Mouse (Mus musculus) hindbrain, embryonic 13.5 days (tissue): ENCODE data around the gene Pbx1. TPM values are rescaled to one million over a fixed set of nuclear protein-coding genes. Genes with fewer than 3 reads are reported as not detected.

Source experiments
- ATAC-seq: fragments of 200-750 bp; cut with Nextera tagmentation; 2 replicates; pipeline ENCODE4 v1.8.0; 2017; ENCODE audit warnings: moderate TSS enrichment; ENCODE audit not compliant: low FRiP score
- H3K27ac ChIP-seq: fragments of 300-500 bp; sonication (generic); 2 replicates; pipeline ENCODE4 v1.5.1; 2015; ENCODE audit warnings: inconsistent platforms, mild to moderate bottlenecking, moderate library complexity
- H3K27me3 ChIP-seq: fragments of 300-500 bp; sonication (generic); 2 replicates; pipeline ENCODE4 v1.6.1; 2015; ENCODE audit warnings: mild to moderate bottlenecking, inconsistent platforms
- H3K36me3 ChIP-seq: fragments of 300-500 bp; sonication (generic); 2 replicates; pipeline ENCODE4 v1.6.1; 2015; ENCODE audit warnings: mild to moderate bottlenecking, inconsistent platforms
- H3K4me1 ChIP-seq: fragments of 300-500 bp; sonication (generic); replicated peaks from 2 replicates; pipeline ENCODE4 v1.6.1; 2015; ENCODE audit warnings: inconsistent platforms
- H3K4me2 ChIP-seq: fragments of 300-500 bp; sonication (generic); 2 replicates; pipeline ENCODE4 v1.6.1; 2015; ENCODE audit warnings: inconsistent platforms, mild to moderate bottlenecking, moderate library complexity
- H3K4me3 ChIP-seq: fragments of 300-500 bp; sonication (generic); 2 replicates; pipeline ENCODE4 v1.5.1; 2015; ENCODE audit warnings: mild to moderate bottlenecking, inconsistent platforms
- H3K9ac ChIP-seq: fragments of 300-500 bp; sonication (generic); 2 replicates; pipeline ENCODE4 v1.6.1; 2015; ENCODE audit warnings: mild to moderate bottlenecking, inconsistent platforms
- H3K9me3 ChIP-seq: fragments of 300-500 bp; sonication (generic); 2 replicates; pipeline ENCODE4 v1.6.1; 2016; ENCODE audit warnings: inconsistent platforms
- WGBS: fragments of 180-500 bp; shearing (Covaris S2); methylation state at CpG from one replicate; pipeline ENCODE4 v1.1.7; 2015; 5-methylcytosine and 5-hydroxymethylcytosine counted together
- polyA plus RNA-seq: library from polyadenylated mRNA; unstranded; fragments of >200 nt; fragmentation: Nextera tagmentation; extraction: Ambion mirVana; gene quantifications from 2 replicates; pipeline ENCODE4 v1.2.1, GENCODE M21; 2015

Gene Pbx1
- polyA plus RNA-seq, 1 experiment from 2014 or later, result 53.6 TPM

- Histone ChIP-seq H3K27ac (no peak overlapping the region), H3K27me3 (no peaks in the 10 kb centered on the region), H3K4me3 (no peak overlapping the region), H3K4me1 (no peaks in the 10 kb centered on the region), H3K9me3 (no peaks in the 10 kb centered on the region), H3K9ac (no peak overlapping the region), H3K4me2 (no peak overlapping the region), H3K36me3 (peaks cover 48% of the 10 kb centered on the region)
- ATAC-seq, result no peak
- WGBS, result 88% methylated on average over 9 of the region's 9 CpGs
These were observed 251.2 kb downstream of the Pbx1 start for GRCm38 (mm10) chr1:168180622-168181441.

GRCm38 (mm10) chr1:168179691-168180090 lies 252.4 kb downstream of the Pbx1 start:
- no peak for ATAC-seq
- peaks cover 53% of the 10 kb centered on the region for H3K36me3 ChIP-seq
- H3K27ac ChIP-seq, result no peak overlapping the region
- WGBS, result 91% methylated on average over 11 of the region's 11 CpGs
- H3K4me2 ChIP-seq, result no peak overlapping the region
- no peak overlapping the region for H3K9ac ChIP-seq
- H3K4me1 ChIP-seq, result no peaks in the 10 kb centered on the region
- H3K27me3 ChIP-seq, result no peaks in the 10 kb centered on the region
- no peaks in the 10 kb centered on the region for H3K9me3 ChIP-seq
- no peak overlapping the region for H3K4me3 ChIP-seq

- Histone ChIP-seq H3K4me1 (no peaks in the 10 kb centered on the region), H3K9me3 (no peaks in the 10 kb centered on the region), H3K4me2 (no peak overlapping the region), H3K27ac (no peak overlapping the region), H3K36me3 (peaks cover 53% of the 10 kb centered on the region), H3K9ac (no peak overlapping the region), H3K27me3 (no peaks in the 10 kb centered on the region), H3K4me3 (no peak overlapping the region)
- no peak for ATAC-seq
- 85% methylated on average over 1 of the region's 1 CpGs for WGBS
These were observed 253.5 kb downstream of the Pbx1 start for GRCm38 (mm10) chr1:168178611-168179010.

- H3K9ac ChIP-seq, result no peak overlapping the region
- H3K9me3 ChIP-seq, result no peaks in the 10 kb centered on the region
- H3K4me2 ChIP-seq, result no peak overlapping the region
- H3K4me1 ChIP-seq, result no peaks in the 10 kb centered on the region
- no peak overlapping the region for H3K27ac ChIP-seq
- H3K27me3 ChIP-seq, result no peaks in the 10 kb centered on the region
- 94% methylated on average over 4 of the region's 4 CpGs for WGBS
- ATAC-seq, result no peak
- no peak overlapping the region for H3K4me3 ChIP-seq
- H3K36me3 ChIP-seq, result peaks cover 35% of the 10 kb centered on the region
These were observed 256.5 kb downstream of the Pbx1 start for GRCm38 (mm10) chr1:168175586-168175985.

- 0 out of 2 replicates have a peak overlapping the region, but pooled peaks have one; percentile 48 for H3K27ac ChIP-seq
- H3K27me3 ChIP-seq, result no peaks in the 10 kb centered on the region
- no peak overlapping the region for H3K4me3 ChIP-seq
- ATAC-seq, result no peak
- 81% methylated on average over 8 of the region's 8 CpGs for WGBS
- no peak overlapping the region for H3K4me2 ChIP-seq
- H3K9me3 ChIP-seq, result no peaks in the 10 kb centered on the region
- H3K4me1 ChIP-seq, result peaks cover 28% of the 10 kb centered on the region
- H3K9ac ChIP-seq, result no peak overlapping the region
- peaks cover 14% of the 10 kb centered on the region for H3K36me3 ChIP-seq
These were observed 262.3 kb downstream of the Pbx1 start for GRCm38 (mm10) chr1:168169791-168170190.

GRCm38 (mm10) chr1:168169052-168169779 lies 262.9 kb downstream of the Pbx1 start:
- H3K4me3 ChIP-seq, result no peak overlapping the region
- ATAC-seq, result peak; percentile 46; the same call in 1 of the 2 replicates
- H3K27ac ChIP-seq, result peak overlapping the region; percentile 48; the same call in 1 of the 2 replicates
- H3K4me2 ChIP-seq, result no peak overlapping the region
- peaks cover 12% of the 10 kb centered on the region for H3K36me3 ChIP-seq
- H3K27me3 ChIP-seq, result no peaks in the 10 kb centered on the region
- H3K9me3 ChIP-seq, result no peaks in the 10 kb centered on the region
- 59% methylated on average over 10 of the region's 10 CpGs for whole genome bisulfite sequencing
- H3K4me1 ChIP-seq, result peaks cover 34% of the 10 kb centered on the region
- H3K9ac ChIP-seq, result no peak overlapping the region

- 92% methylated on average over 5 of the region's 5 CpGs for WGBS
- no peak overlapping the region for H3K27ac ChIP-seq
- no peaks in the 10 kb centered on the region for H3K27me3 ChIP-seq
- H3K4me3 ChIP-seq, result no peak overlapping the region
- no peaks in the 10 kb centered on the region for H3K9me3 ChIP-seq
- H3K9ac ChIP-seq, result no peak overlapping the region
- H3K4me1 ChIP-seq, result peaks cover 46% of the 10 kb centered on the region
- peaks cover 4% of the 10 kb centered on the region; the same call in 1 of the 2 replicates for H3K36me3 ChIP-seq
- no peak for ATAC-seq
- H3K4me2 ChIP-seq, result no peak overlapping the region
These were observed 264.3 kb downstream of the Pbx1 start for GRCm38 (mm10) chr1:168167781-168168180.

- H3K4me1 ChIP-seq, result peaks cover 50% of the 10 kb centered on the region
- no peak overlapping the region for H3K27ac ChIP-seq
- no peak overlapping the region for H3K9ac ChIP-seq
- ATAC-seq, result no peak
- H3K27me3 ChIP-seq, result no peaks in the 10 kb centered on the region
- no peaks in the 10 kb centered on the region; the same call in 1 of the 2 replicates for H3K36me3 ChIP-seq
- 93% methylated on average over 2 of the region's 2 CpGs for WGBS
- H3K4me2 ChIP-seq, result no peak overlapping the region
- H3K9me3 ChIP-seq, result no peaks in the 10 kb centered on the region
- no peak overlapping the region for H3K4me3 ChIP-seq
These were observed 265.2 kb downstream of the Pbx1 start for GRCm38 (mm10) chr1:168166841-168167240.

GRCm38 (mm10) chr1:168164945-168165344 lies 267.1 kb downstream of the Pbx1 start:
- peaks cover 48% of the 10 kb centered on the region for H3K4me1 ChIP-seq
- WGBS, result 76% methylated on average over 3 of the region's 3 CpGs
- ATAC-seq, result no peak

GRCm38 (mm10) chr1:168163521-168164233 lies 268.4 kb downstream of the Pbx1 start:
- 27% methylated on average over 23 of the region's 23 CpGs for WGBS
- peak overlapping the region; percentile 23 for H3K4me3 ChIP-seq
- ATAC-seq, result peak; percentile 54

More at GRCm38 (mm10) chr1:168164945-168165344, 267.1 kb downstream of the Pbx1 start:
- Histone ChIP-seq H3K36me3 (no peaks in the 10 kb centered on the region; the same call in 1 of the 2 replicates), H3K27ac (peak overlapping the region; percentile 87), H3K4me3 (no peak overlapping the region), H3K9me3 (no peaks in the 10 kb centered on the region), H3K4me2 (no peak overlapping the region), H3K9ac (no peak overlapping the region), H3K27me3 (no peaks in the 10 kb centered on the region)

GRCm38 (mm10) chr1:168139138-168139682 lies 292.9 kb downstream of the Pbx1 start:
- no peaks in the 10 kb centered on the region for H3K9me3 ChIP-seq
- 77% methylated on average over 6 of the region's 6 CpGs for WGBS
- no peak overlapping the region for H3K27ac ChIP-seq
- H3K4me2 ChIP-seq, result no peak overlapping the region
- no peaks in the 10 kb centered on the region for H3K36me3 ChIP-seq
- no peak for ATAC-seq
- H3K4me3 ChIP-seq, result no peak overlapping the region
- H3K4me1 ChIP-seq, result peaks cover 10% of the 10 kb centered on the region
- H3K27me3 ChIP-seq, result no peaks in the 10 kb centered on the region
- no peak overlapping the region for H3K9ac ChIP-seq

More at GRCm38 (mm10) chr1:168163521-168164233, 268.4 kb downstream of the Pbx1 start:
- H3K9ac ChIP-seq, result peak overlapping the region; percentile 63
- H3K4me2 ChIP-seq, result peak overlapping the region; percentile 51
- peaks cover 36% of the 10 kb centered on the region for H3K4me1 ChIP-seq
- H3K27me3 ChIP-seq, result no peaks in the 10 kb centered on the region
- no peaks in the 10 kb centered on the region for H3K9me3 ChIP-seq
- H3K27ac ChIP-seq, result peak overlapping the region; percentile 87
- peaks cover 3% of the 10 kb centered on the region for H3K36me3 ChIP-seq

- WGBS, result 80% methylated on average over 4 of the region's 4 CpGs
- ATAC-seq, result 0 out of 2 replicates have a peak, but pooled peaks have one; percentile 17
- H3K4me3 ChIP-seq, result no peak overlapping the region
These were observed 293.4 kb downstream of the Pbx1 start for GRCm38 (mm10) chr1:168138669-168139068.

More at GRCm38 (mm10) chr1:168138669-168139068, 293.4 kb downstream of the Pbx1 start:
- Histone ChIP-seq H3K36me3 (no peaks in the 10 kb centered on the region), H3K9me3 (no peaks in the 10 kb centered on the region), H3K4me1 (peaks cover 10% of the 10 kb centered on the region), H3K27me3 (no peaks in the 10 kb centered on the region), H3K4me2 (no peak overlapping the region), H3K9ac (no peak overlapping the region), H3K27ac (no peak overlapping the region)
